Mouse (Mus musculus): ENCODE data around the gene Mettl22. TPM values are rescaled to one million over a fixed set of nuclear protein-coding genes. Genes with fewer than 3 reads are reported as not detected.

The Mettl22 gene
- polyA plus RNA-seq, 1 experiment from 2014 or later: 49.7 TPM

GRCm38 (mm10) chr16:8446256-8446655 is 24.3 kb upstream of the Mettl22 start:
- 93% methylated on average over 6 of the region's 6 CpGs for WGBS
- DNase-seq (ENCODE audit: low spot score) (no peak), ATAC-seq (ENCODE audit: low FRiP score) (no peak)
- Histone ChIP-seq H3K9ac (no peak overlapping the region), H3K4me2 (replicated peaks) (no peak overlapping the region), H3K4me3 (replicated peaks; ENCODE audit: low read length) (no peak overlapping the region), H3K36me3 (replicated peaks; ENCODE audit: control insufficient read depth, insufficient read depth) (no peaks in the 10 kb centered on the region), H3K27ac (no peak overlapping the region), H3K4me1 (replicated peaks; ENCODE audit: control insufficient read depth, insufficient read depth, low read length) (no peaks in the 10 kb centered on the region), H3K9me3 (ENCODE audit: control insufficient read depth, low read length) (no peaks in the 10 kb centered on the region), H3K27me3 (ENCODE audit: control insufficient read depth, insufficient read depth, low read length) (no peaks in the 10 kb centered on the region)

GRCm38 (mm10) chr16:8453301-8453700 is 17.3 kb upstream of the Mettl22 start:
- Histone ChIP-seq H3K9me3 (ENCODE audit: control insufficient read depth, low read length) (no peaks in the 10 kb centered on the region), H3K9ac (no peak overlapping the region), H3K36me3 (replicated peaks; ENCODE audit: control insufficient read depth, insufficient read depth) (no peaks in the 10 kb centered on the region), H3K4me3 (replicated peaks; ENCODE audit: low read length) (no peak overlapping the region), H3K4me2 (replicated peaks) (no peak overlapping the region), H3K27ac (no peak overlapping the region), H3K27me3 (ENCODE audit: control insufficient read depth, insufficient read depth, low read length) (no peaks in the 10 kb centered on the region), H3K4me1 (replicated peaks; ENCODE audit: control insufficient read depth, insufficient read depth, low read length) (no peaks in the 10 kb centered on the region)
- no peak for ATAC-seq (ENCODE audit: low FRiP score)
- WGBS: 98% methylated on average over 2 of the region's 2 CpGs
- no peak for DNase-seq (ENCODE audit: low spot score)

GRCm38 (mm10) chr16:8455221-8455620 is 15.4 kb upstream of the Mettl22 start:
- no peak for ATAC-seq (ENCODE audit: low FRiP score)
- no peak for DNase-seq (ENCODE audit: low spot score)
- Histone ChIP-seq H3K9me3 (ENCODE audit: control insufficient read depth, low read length) (no peaks in the 10 kb centered on the region), H3K27me3 (ENCODE audit: control insufficient read depth, insufficient read depth, low read length) (no peaks in the 10 kb centered on the region), H3K4me1 (replicated peaks; ENCODE audit: control insufficient read depth, insufficient read depth, low read length) (no peaks in the 10 kb centered on the region), H3K4me2 (replicated peaks) (no peak overlapping the region), H3K9ac (no peak overlapping the region), H3K36me3 (replicated peaks; ENCODE audit: control insufficient read depth, insufficient read depth) (no peaks in the 10 kb centered on the region), H3K4me3 (replicated peaks; ENCODE audit: low read length) (no peak overlapping the region), H3K27ac (no peak overlapping the region)
- 66% methylated on average over 2 of the region's 2 CpGs for WGBS

GRCm38 (mm10) chr16:8458391-8458790 is 12.2 kb upstream of the Mettl22 start:
- DNase-seq (ENCODE audit: low spot score): no peak
- 97% methylated on average over 4 of the region's 4 CpGs for WGBS
- no peaks in the 10 kb centered on the region for H3K27me3 ChIP-seq (ENCODE audit: control insufficient read depth, insufficient read depth, low read length)
- no peak overlapping the region for H3K4me3 ChIP-seq (replicated peaks; ENCODE audit: low read length)
- no peak overlapping the region for H3K27ac ChIP-seq
- no peaks in the 10 kb centered on the region for H3K9me3 ChIP-seq (ENCODE audit: control insufficient read depth, low read length)
- H3K9ac ChIP-seq: no peak overlapping the region
- no peak overlapping the region for H3K4me2 ChIP-seq (replicated peaks)
- no peaks in the 10 kb centered on the region for H3K4me1 ChIP-seq (replicated peaks; ENCODE audit: control insufficient read depth, insufficient read depth, low read length)
- no peak for ATAC-seq (ENCODE audit: low FRiP score)
- H3K36me3 ChIP-seq (replicated peaks; ENCODE audit: control insufficient read depth, insufficient read depth): no peaks in the 10 kb centered on the region

DNA sequence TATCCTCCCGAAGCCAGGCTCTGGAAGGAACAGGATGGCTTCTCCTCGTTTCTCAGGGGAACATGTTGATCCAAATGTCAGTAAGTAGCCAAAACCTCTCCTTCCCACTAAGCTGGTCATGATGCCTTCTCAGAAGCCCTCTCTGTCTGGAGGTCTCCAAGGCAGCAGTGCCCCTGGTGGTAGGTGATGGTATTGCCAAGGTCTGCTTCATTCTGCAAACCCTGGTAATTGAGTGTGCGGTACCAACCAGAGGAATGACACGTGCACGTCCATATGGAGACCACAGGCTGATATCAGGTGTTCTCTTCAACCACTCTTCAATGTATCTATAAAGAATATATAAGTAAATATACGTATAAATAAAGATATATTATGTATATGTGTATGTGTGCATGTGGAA is 11.5 kb upstream of the Mettl22 start:
- Histone ChIP-seq H3K36me3 (replicated peaks; ENCODE audit: control insufficient read depth, insufficient read depth) (no peaks in the 10 kb centered on the region), H3K9ac (no peak overlapping the region), H3K27me3 (ENCODE audit: control insufficient read depth, insufficient read depth, low read length) (no peaks in the 10 kb centered on the region), H3K4me2 (replicated peaks) (no peak overlapping the region), H3K27ac (no peak overlapping the region), H3K4me1 (replicated peaks; ENCODE audit: control insufficient read depth, insufficient read depth, low read length) (no peaks in the 10 kb centered on the region), H3K9me3 (ENCODE audit: control insufficient read depth, low read length) (no peaks in the 10 kb centered on the region), H3K4me3 (replicated peaks; ENCODE audit: low read length) (no peak overlapping the region)
- 36% methylated on average over 6 of the region's 6 CpGs for WGBS
- no peak for ATAC-seq (ENCODE audit: low FRiP score)
- peak; percentile 73 for DNase-seq (ENCODE audit: low spot score)

DNA sequence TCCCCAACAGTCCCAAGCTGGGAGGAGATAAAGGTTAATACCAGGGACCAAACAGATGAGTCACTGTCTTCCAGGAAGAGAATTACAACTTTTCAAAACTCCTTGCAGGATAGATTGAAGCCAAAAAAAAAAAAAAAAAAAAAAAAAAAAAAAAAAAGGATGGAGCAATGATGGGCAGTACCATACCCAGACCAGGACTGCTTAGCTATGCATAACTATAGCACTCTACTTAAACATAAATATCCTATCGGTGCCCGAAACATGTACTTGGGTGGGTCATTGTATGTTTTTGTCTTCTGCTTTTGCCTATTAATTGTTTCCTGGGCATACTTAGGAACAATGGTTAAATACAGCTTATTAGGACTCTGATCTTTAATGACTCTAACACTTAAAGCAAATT is 456 bp upstream of the Mettl22 start:
- Histone ChIP-seq H3K9ac (no peak overlapping the region), H3K36me3 (replicated peaks; ENCODE audit: control insufficient read depth, insufficient read depth) (no peaks in the 10 kb centered on the region)
- WGBS: 88% methylated on average over 2 of the region's 2 CpGs

DNA sequence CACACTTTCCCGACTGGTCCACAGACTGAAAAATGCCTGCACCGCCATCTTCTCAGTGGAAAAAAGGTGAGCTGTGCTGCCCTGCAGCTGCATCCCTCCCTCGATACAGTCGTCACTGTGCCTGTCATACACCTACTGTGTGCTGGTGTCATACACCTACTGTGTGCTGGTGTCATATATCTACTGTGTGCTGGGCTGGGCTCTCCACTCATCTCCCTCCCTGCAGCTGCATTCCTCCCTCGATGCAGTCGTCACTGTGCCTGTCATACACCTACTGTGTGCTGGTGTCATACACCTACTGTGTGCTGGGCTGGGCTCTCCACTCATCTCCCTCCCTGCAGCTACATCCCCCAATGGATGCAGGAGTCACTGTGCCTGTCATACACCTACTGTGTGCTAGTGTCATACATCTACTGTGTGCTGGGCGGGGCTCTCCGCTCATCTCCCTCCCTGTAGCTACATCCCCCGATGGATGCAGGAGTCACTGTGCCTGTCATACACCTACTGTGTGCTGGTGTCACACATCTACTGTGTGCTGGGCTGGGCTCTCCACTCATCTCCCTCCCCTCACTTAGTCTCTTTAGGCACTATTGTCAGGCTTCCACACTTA is 16.9 kb downstream of the Mettl22 start:
- 95% methylated on average over 9 of the region's 9 CpGs for WGBS
- H3K9ac ChIP-seq: no peak overlapping the region
- H3K9me3 ChIP-seq (ENCODE audit: control insufficient read depth, low read length): no peaks in the 10 kb centered on the region
- no peak overlapping the region for H3K4me3 ChIP-seq (replicated peaks; ENCODE audit: low read length)
- no peak overlapping the region for H3K4me2 ChIP-seq (replicated peaks)
- ATAC-seq (ENCODE audit: low FRiP score): no peak
- H3K27me3 ChIP-seq (ENCODE audit: control insufficient read depth, insufficient read depth, low read length): no peaks in the 10 kb centered on the region
- H3K36me3 ChIP-seq (replicated peaks; ENCODE audit: control insufficient read depth, insufficient read depth): peaks cover 58% of the 10 kb centered on the region
- no peak for DNase-seq (ENCODE audit: low spot score)
- H3K4me1 ChIP-seq (replicated peaks; ENCODE audit: control insufficient read depth, insufficient read depth, low read length): no peaks in the 10 kb centered on the region; the same call in 1 of the 2 replicates
- no peak overlapping the region for H3K27ac ChIP-seq

More for the DNA sequence above, 456 bp upstream of the Mettl22 start:
- DNase-seq (ENCODE audit: low spot score) (no peak), ATAC-seq (ENCODE audit: low FRiP score) (peak; percentile 58)
- Histone ChIP-seq H3K27me3 (ENCODE audit: control insufficient read depth, insufficient read depth, low read length) (no peaks in the 10 kb centered on the region), H3K27ac (no peak overlapping the region), H3K4me2 (replicated peaks) (peak overlapping the region; percentile 70), H3K4me1 (replicated peaks; ENCODE audit: control insufficient read depth, insufficient read depth, low read length) (0 out of 2 replicates have a peak, but pooled peaks cover 9% of the 10 kb centered on the region), H3K9me3 (ENCODE audit: control insufficient read depth, low read length) (no peaks in the 10 kb centered on the region), H3K4me3 (replicated peaks; ENCODE audit: low read length) (peak overlapping the region; percentile 60)

GRCm38 (mm10) chr16:8489340-8489739 is 18.8 kb downstream of the Mettl22 start:
- DNase-seq (ENCODE audit: low spot score) (no peak), ATAC-seq (ENCODE audit: low FRiP score) (no peak)
- H3K4me2 ChIP-seq (replicated peaks): no peak overlapping the region
- H3K4me3 ChIP-seq (replicated peaks; ENCODE audit: low read length): no peak overlapping the region
- 76% methylated on average over 5 of the region's 5 CpGs for WGBS
- no peaks in the 10 kb centered on the region; the same call in 1 of the 2 replicates for H3K4me1 ChIP-seq (replicated peaks; ENCODE audit: control insufficient read depth, insufficient read depth, low read length)
- no peak overlapping the region for H3K27ac ChIP-seq
- no peaks in the 10 kb centered on the region for H3K9me3 ChIP-seq (ENCODE audit: control insufficient read depth, low read length)
- no peaks in the 10 kb centered on the region for H3K27me3 ChIP-seq (ENCODE audit: control insufficient read depth, insufficient read depth, low read length)
- H3K36me3 ChIP-seq (replicated peaks; ENCODE audit: control insufficient read depth, insufficient read depth): peaks cover 44% of the 10 kb centered on the region
- no peak overlapping the region for H3K9ac ChIP-seq

DNA sequence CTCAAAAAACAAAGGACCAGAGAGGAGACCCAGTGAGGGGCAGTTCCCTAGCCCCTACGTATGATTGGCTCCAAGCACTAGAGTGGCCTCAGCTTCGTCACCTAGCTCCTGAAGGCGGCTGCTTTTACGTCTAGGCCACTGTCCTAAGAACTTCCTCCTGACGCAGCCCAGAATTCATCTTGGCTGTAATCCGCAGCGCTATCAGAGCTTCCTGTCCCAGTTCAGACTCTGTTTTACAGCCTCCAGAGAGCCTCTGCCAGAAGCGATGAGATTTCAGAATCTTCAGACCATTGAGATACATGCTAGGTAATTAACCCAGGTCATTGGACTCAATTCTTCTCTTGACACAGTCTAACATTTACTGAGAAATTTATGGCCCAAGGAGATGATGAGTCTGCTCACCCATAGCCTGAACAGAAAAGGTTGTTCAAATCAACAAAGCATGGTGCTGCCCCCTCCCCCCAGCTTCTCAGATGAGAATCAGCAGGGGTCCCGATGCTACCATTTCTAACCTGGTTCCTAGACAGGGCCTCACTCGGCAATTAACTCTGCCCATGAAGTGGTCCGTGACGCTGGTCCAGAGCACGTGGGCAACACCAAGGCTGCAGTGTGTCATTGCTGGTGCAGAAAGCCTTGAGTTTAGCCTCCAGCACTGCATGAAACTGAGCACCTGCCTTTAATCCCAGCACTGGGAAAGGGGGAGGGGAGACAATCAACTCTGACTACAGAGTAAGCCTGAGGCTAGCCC is 21.3 kb downstream of the Mettl22 start:
- no peaks in the 10 kb centered on the region; the same call in 1 of the 2 replicates for H3K4me1 ChIP-seq (replicated peaks; ENCODE audit: control insufficient read depth, insufficient read depth, low read length)
- no peak overlapping the region for H3K4me2 ChIP-seq (replicated peaks)
- peaks cover 21% of the 10 kb centered on the region; the same call in 1 of the 2 replicates for H3K36me3 ChIP-seq (replicated peaks; ENCODE audit: control insufficient read depth, insufficient read depth)
- no peaks in the 10 kb centered on the region for H3K9me3 ChIP-seq (ENCODE audit: control insufficient read depth, low read length)
- DNase-seq (ENCODE audit: low spot score) (no peak), ATAC-seq (ENCODE audit: low FRiP score) (0 out of 2 replicates have a peak, but pooled peaks have one; percentile 29)
- H3K4me3 ChIP-seq (replicated peaks; ENCODE audit: low read length): no peak overlapping the region
- no peaks in the 10 kb centered on the region for H3K27me3 ChIP-seq (ENCODE audit: control insufficient read depth, insufficient read depth, low read length)
- no peak overlapping the region for H3K9ac ChIP-seq
- no peak overlapping the region for H3K27ac ChIP-seq
- 33% methylated on average over 13 of the region's 13 CpGs for WGBS

Measured in hindbrain, embryonic 14.5 days (tissue).